Mouse (Mus musculus): ENCODE measurements at regions not wholly inside any gene's neighbourhood (a gene's known extent, or its start where the extent isn't known, plus 50 kb on each side); places are given as distances from the start of the nearest gene placed in this dataset.

DNA sequence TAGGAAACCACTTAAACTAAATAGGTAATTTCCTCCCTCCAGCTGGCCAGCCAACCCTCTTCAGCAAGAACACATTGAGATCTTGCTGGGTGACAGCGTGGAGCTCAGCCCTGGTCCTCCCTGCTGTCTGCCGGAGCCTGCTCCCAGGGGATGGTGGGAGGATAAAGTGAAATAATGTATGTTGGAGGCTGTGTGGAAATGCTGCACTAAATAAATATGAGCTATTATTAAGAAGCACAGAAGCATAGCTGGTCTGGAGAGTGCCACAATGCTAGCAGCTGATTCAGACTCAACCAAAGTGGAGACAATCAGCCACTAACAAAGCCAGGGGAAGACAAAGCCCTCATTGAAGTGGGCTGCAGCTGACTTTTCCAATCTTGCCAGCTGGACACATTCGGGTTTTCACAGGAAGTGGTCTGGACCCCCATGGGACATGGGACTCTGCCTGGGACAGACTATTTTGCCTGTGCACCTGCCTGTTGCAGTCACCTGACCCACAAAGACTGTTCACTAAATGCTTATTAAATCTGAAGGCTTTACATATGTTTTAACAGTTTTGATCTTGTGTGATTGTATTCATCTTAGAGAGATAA lies 248.3 kb downstream of the Emp1 start:
- no peak for TF ChIP-seq EP300 (IDR thresholded peaks at IDR 0.05; ENCODE audit: low read depth in 1 of 2, low read length in 2 of 2)
- no peak for TF ChIP-seq ZNF384 (IDR thresholded peaks at IDR 0.05; ENCODE audit: low read depth, low read length)
- TF ChIP-seq TCF12 (IDR thresholded peaks at IDR 0.05; ENCODE audit: low read depth, low read length), result no peak
- no peak for TF ChIP-seq CTCF (IDR thresholded peaks at IDR 0.05 in 2 of 3, conservative IDR thresholded peaks at IDR 0.05 in 1 of 3; ENCODE audit: control insufficient read depth in 1 of 3, insufficient read depth in 1 of 3, low read depth in 2 of 3, low read length in 3 of 3, poor library complexity in 1 of 3, severe bottlenecking in 1 of 3)
- no peak for TF ChIP-seq HCFC1 (IDR thresholded peaks at IDR 0.05; ENCODE audit: low read depth, low read length)
- no peak for TF ChIP-seq NRF1 (IDR thresholded peaks at IDR 0.05; ENCODE audit: insufficient read depth, low read depth, low read length, poor library complexity, severe bottlenecking)

Data from MEL (cell line).